Mouse (Mus musculus): ENCODE data around the gene Grk6. TPM values are rescaled to one million over a fixed set of nuclear protein-coding genes. Genes with fewer than 3 reads are reported as not detected.

Grk6 gene
- total RNA-seq, 2 experiments from 2014 or later = 9.6 to 10.0 TPM

- TF ChIP-seq CTCF (IDR thresholded peaks at IDR 0.05) = no peak
- intact Hi-C loops (cut with DNase I) = no loop called here
- H3K27ac ChIP-seq = no peak overlapping the region
- no peak for DNase-seq
- no peak overlapping the region for H3K4me3 ChIP-seq
These were observed 59.5 kb downstream of the Grk6 start for GRCm38 (mm10) chr13:55504390-55504789.

GRCm38 (mm10) chr13:55505810-55506209 lies 60.9 kb downstream of the Grk6 start:
- DNase-seq = no peak
- peak overlapping the region; percentile 78 for H3K27ac ChIP-seq
- intact Hi-C loops (cut with DNase I) = no loop called here
- no peak for TF ChIP-seq CTCF (IDR thresholded peaks at IDR 0.05)
- H3K4me3 ChIP-seq = peak overlapping the region; percentile 5

GRCm38 (mm10) chr13:55506697-55507096 lies 61.8 kb downstream of the Grk6 start:
- TF ChIP-seq CTCF (IDR thresholded peaks at IDR 0.05) = no peak
- intact Hi-C loops (cut with DNase I) = no loop called here
- Histone ChIP-seq H3K27ac (peak overlapping the region; percentile 78), H3K4me3 (peak overlapping the region; percentile 81)
- DNase-seq = peak; percentile 89

GRCm38 (mm10) chr13:55507877-55508276 lies 63.0 kb downstream of the Grk6 start:
- DNase-seq = no peak
- Histone ChIP-seq H3K27ac (peak overlapping the region; percentile 78), H3K4me3 (peak overlapping the region; percentile 81)
- 0 out of 2 replicates have a peak, but pooled peaks have one; percentile 1 for TF ChIP-seq CTCF (IDR thresholded peaks at IDR 0.05)
- intact Hi-C loops (cut with DNase I) = no loop called here

GRCm38 (mm10) chr13:55508531-55508930 lies 63.7 kb downstream of the Grk6 start:
- intact Hi-C loops (cut with DNase I) = no loop called here
- no peak for DNase-seq
- no peak for TF ChIP-seq CTCF (IDR thresholded peaks at IDR 0.05)
- Histone ChIP-seq H3K27ac (peak overlapping the region; percentile 99; the same call in 1 of the 2 replicates), H3K4me3 (peak overlapping the region; percentile 81)

GRCm38 (mm10) chr13:55510332-55510667 lies 65.4 kb downstream of the Grk6 start:
- intact Hi-C loops (cut with DNase I) = no loop called here
- no peak for DNase-seq
- Histone ChIP-seq H3K27ac (peak overlapping the region; percentile 99), H3K4me3 (peak overlapping the region; percentile 81)
- no peak for TF ChIP-seq CTCF (IDR thresholded peaks at IDR 0.05)

Small RNA genes lying within 50 kb of the gene (microRNA-seq; reads per million reads assigned to microRNA genes)
- gene Mir6943 (not detected), gene Mir6944 (2.2 reads per million), gene Mir6945 (3.6 reads per million)

Other genes with a start within 250 kb of the Grk6 start
- 10 to 100 TPM; 49.5 to 56.7 TPM for gene Nsd1, start 235.3 kb upstream of the Grk6 start, total RNA-seq (2021)
- 10 to 100 TPM; 15.6 to 19.6 TPM for gene Prelid1, start 124.6 kb upstream of the Grk6 start, total RNA-seq (2021)
- 10 to 100 TPM; 29.2 to 33.5 TPM for gene Rab24, start 123.1 kb upstream of the Grk6 start, total RNA-seq (2021)
- not detected for gene Mxd3, start 115.2 kb upstream of the Grk6 start, total RNA-seq (2021)
- 10 to 100 TPM; 36.7 to 42.3 TPM for gene Lman2, start 82.3 kb upstream of the Grk6 start, total RNA-seq (2021)
- gene Rgs14, start 75.3 kb upstream of the Grk6 start, total RNA-seq (2021) = under 1 TPM in 1 of 2 experiments, not detected in 1; 0.20 TPM
- not detected for gene Slc34a1, start 46.9 kb upstream of the Grk6 start, total RNA-seq (2021)
- gene Pfn3, start 29.8 kb upstream of the Grk6 start, total RNA-seq (2021) = not detected
- gene F12, start 18.3 kb upstream of the Grk6 start, total RNA-seq (2021) = not detected
- under 1 TPM; 0.18 to 0.22 TPM for gene Prr7, start 19.2 kb downstream of the Grk6 start, total RNA-seq (2021)
- gene Dbn1, start 43.0 kb downstream of the Grk6 start, total RNA-seq (2021) = 1 to 10 TPM; 4.9 to 7.7 TPM
- gene Pdlim7, start 68.6 kb downstream of the Grk6 start, total RNA-seq (2021) = 100 to 1,000 TPM; 424 to 537 TPM
- 1 to 10 TPM in 1 of 2 experiments, under 1 TPM in 1; 0.77 to 1.5 TPM for gene Dok3, start 84.2 kb downstream of the Grk6 start, total RNA-seq (2021)
- 10 to 100 TPM; 10.6 to 11.5 TPM for gene Ddx41, start 91.6 kb downstream of the Grk6 start, total RNA-seq (2021)
- 10 to 100 TPM; 14.4 to 16.6 TPM for gene Fam193b, start 126.0 kb downstream of the Grk6 start, total RNA-seq (2021)
- gene Tmed9, start 128.7 kb downstream of the Grk6 start, total RNA-seq (2021) = 10 to 100 TPM; 53.3 to 77.0 TPM
- gene B4galt7, start 154.8 kb downstream of the Grk6 start, total RNA-seq (2021) = 1 to 10 TPM; 5.9 to 7.1 TPM
- 1 to 10 TPM; 9.7 to 9.9 TPM for gene Caml, start 177.9 kb downstream of the Grk6 start, total RNA-seq (2021)
- gene Ddx46, start 190.0 kb downstream of the Grk6 start, total RNA-seq (2021) = 10 to 100 TPM; 20.9 to 26.9 TPM
- 10 to 100 TPM; 29.4 to 33.2 TPM for gene B230219D22Rik, start 248.1 kb downstream of the Grk6 start, total RNA-seq (2021)